Mouse (Mus musculus) cerebral cortex, adult 2 months (tissue): ENCODE results near the gene Proser3.

Experiments
- WGBS: fragments of 180-500 bp; shearing (Covaris S2); methylation state at CpG from one replicate; pipeline ENCODE4 v1.1.7; 2018; 5-methylcytosine and 5-hydroxymethylcytosine counted together

The Proser3 gene

GRCm38 (mm10) chr7:30552102-30553020 is at the start of gene Proser3, which contains the start of gene Hspb6:
TSS of gene Proser3 (minus strand) at chr7:30552299.
TSS of gene Hspb6 (plus strand) at chr7:30552178.
- under 1% methylated on average over 44 of the region's 44 CpGs for WGBS

- 60% methylated on average over 7 of the region's 7 CpGs for WGBS
Measured at GRCm38 (mm10) chr7:30600651-30601050, 48.6 kb upstream of the Proser3 start.

GRCm38 (mm10) chr7:30599933-30600353 is 47.8 kb upstream of the Proser3 start:
- 2% methylated on average over 16 of the region's 16 CpGs for WGBS

- 94% methylated on average over 12 of the region's 12 CpGs for WGBS
Measured at GRCm38 (mm10) chr7:30598786-30599185, 46.7 kb upstream of the Proser3 start, which contains the start of gene Zbtb32. TSS of gene Zbtb32 (minus strand) at chr7:30598909.

- WGBS, result 41% methylated on average over 5 of the region's 5 CpGs
Measured at GRCm38 (mm10) chr7:30596811-30597210, 44.7 kb upstream of the Proser3 start.

GRCm38 (mm10) chr7:30596093-30596492 is 44.0 kb upstream of the Proser3 start:
- 84% methylated on average over 5 of the region's 5 CpGs for WGBS

GRCm38 (mm10) chr7:30594510-30595024 is 42.5 kb upstream of the Proser3 start:
- 68% methylated on average over 4 of the region's 4 CpGs for WGBS

- WGBS, result 80% methylated on average over 10 of the region's 10 CpGs
Measured at GRCm38 (mm10) chr7:30593579-30594509, 41.7 kb upstream of the Proser3 start.

GRCm38 (mm10) chr7:30592772-30593423 is 40.8 kb upstream of the Proser3 start:
- 70% methylated on average over 5 of the region's 5 CpGs for WGBS

- WGBS, result 58% methylated on average over 4 of the region's 4 CpGs
Measured at GRCm38 (mm10) chr7:30591605-30591951, 39.5 kb upstream of the Proser3 start.

GRCm38 (mm10) chr7:30590927-30591604 is 39.0 kb upstream of the Proser3 start:
- WGBS, result 93% methylated on average over 9 of the region's 9 CpGs

GRCm38 (mm10) chr7:30589435-30590301 is 37.6 kb upstream of the Proser3 start:
- 29% methylated on average over 40 of the region's 40 CpGs for WGBS

- under 1% methylated on average over 66 of the region's 68 CpGs for WGBS
Measured at GRCm38 (mm10) chr7:30588676-30589434, 36.8 kb upstream of the Proser3 start, which contains the start of gene Kmt2b. TSS of gene Kmt2b (minus strand) at chr7:30588726.

GRCm38 (mm10) chr7:30587842-30588667 is 36.0 kb upstream of the Proser3 start:
- 2% methylated on average over 66 of the region's 67 CpGs for WGBS

- 82% methylated on average over 28 of the region's 28 CpGs for whole genome bisulfite sequencing
Measured at GRCm38 (mm10) chr7:30586455-30587020, 34.4 kb upstream of the Proser3 start.

GRCm38 (mm10) chr7:30585170-30585569 is 33.1 kb upstream of the Proser3 start:
- 93% methylated on average over 7 of the region's 7 CpGs for WGBS

GRCm38 (mm10) chr7:30584339-30584738 is 32.2 kb upstream of the Proser3 start:
- WGBS, result 90% methylated on average over 10 of the region's 10 CpGs

GRCm38 (mm10) chr7:30581547-30581946 is 29.4 kb upstream of the Proser3 start:
- 95% methylated on average over 16 of the region's 16 CpGs for WGBS
